Mouse (Mus musculus) midbrain, embryonic 14.5 days (tissue): Measurements from ENCODE around the gene Fhad1. TPM values are rescaled to one million over a fixed set of nuclear protein-coding genes. Genes with fewer than 3 reads are reported as not detected.

Experiments
- ATAC-seq: fragments of 200-750 bp; cut with Nextera tagmentation; 2 replicates; pipeline ENCODE4 v1.8.0; 2017; ENCODE audit warnings: moderate number of reproducible peaks, moderate library complexity; ENCODE audit not compliant: low FRiP score, low TSS enrichment
- DNase-seq: peaks from one replicate; pipeline ENCODE4 v3.0.0-alpha.2; 2015
- H3K27ac ChIP-seq: fragments of 300-500 bp; sonication (generic); replicated peaks from 2 replicates; pipeline ENCODE4 v1.5.1; 2014; ENCODE audit warnings: mild to moderate bottlenecking, low read depth, low read length, moderate library complexity
- H3K27me3 ChIP-seq: fragments of 300-500 bp; sonication (generic); 2 replicates; pipeline ENCODE4 v1.6.1; 2014; ENCODE audit warnings: low read length, control low read depth, mixed read lengths; ENCODE audit not compliant: control insufficient read depth, insufficient read depth
- H3K36me3 ChIP-seq: fragments of 300-500 bp; sonication (generic); 2 replicates; pipeline ENCODE4 v1.6.1; 2014; ENCODE audit warnings: low read length, control low read depth; ENCODE audit not compliant: control insufficient read depth, insufficient read depth
- H3K4me1 ChIP-seq: fragments of 300-500 bp; sonication (generic); 2 replicates; pipeline ENCODE4 v1.6.1; 2014; ENCODE audit warnings: mild to moderate bottlenecking, antibody characterized with exemption, low read length, control low read depth; ENCODE audit not compliant: control insufficient read depth, insufficient read depth
- H3K4me2 ChIP-seq: fragments of 300-500 bp; sonication (generic); 2 replicates; pipeline ENCODE4 v1.6.1; 2014; ENCODE audit warnings: mild to moderate bottlenecking, low read length, moderate library complexity
- H3K4me3 ChIP-seq: fragments of 300-500 bp; sonication (generic); replicated peaks from 2 replicates; pipeline ENCODE4 v1.5.1; 2014; ENCODE audit warnings: low read depth, low read length
- H3K9ac ChIP-seq: fragments of 300-500 bp; sonication (generic); replicated peaks from 2 replicates; pipeline ENCODE4 v1.6.1; 2014; ENCODE audit warnings: mild to moderate bottlenecking, low read length, moderate library complexity
- H3K9me3 ChIP-seq: fragments of 300-500 bp; sonication (generic); 2 replicates; pipeline ENCODE4 v1.6.1; 2016; ENCODE audit warnings: low read length, control low read depth, mixed read lengths; ENCODE audit not compliant: control insufficient read depth
- WGBS: fragments of 180-500 bp; shearing (Covaris S2); extraction: QIAGEN DNeasy Blood & Tissue Kit; methylation state at CpG from one replicate; pipeline ENCODE4 v1.1.7; 2014; 5-methylcytosine and 5-hydroxymethylcytosine counted together
- polyA plus RNA-seq: library from polyadenylated mRNA; unstranded; fragments of >200 nt; fragmentation: Nextera tagmentation; extraction: Ambion mirVana; gene quantifications from 2 replicates; pipeline ENCODE4 v1.2.1, GENCODE M21; 2014

Gene Fhad1
- polyA plus RNA-seq, 1 experiment from 2014 or later: 2.4 TPM

GRCm38 (mm10) chr4:141881289-141881914 lies 133.5 kb downstream of the Fhad1 start:
- H3K4me1 ChIP-seq: no peaks in the 10 kb centered on the region
- H3K4me3 ChIP-seq: no peak overlapping the region
- ATAC-seq (no peak), DNase-seq (no peak)
- no peaks in the 10 kb centered on the region for H3K27me3 ChIP-seq
- no peak overlapping the region for H3K9ac ChIP-seq
- WGBS: 66% methylated on average over 10 of the region's 10 CpGs
- H3K4me2 ChIP-seq: no peak overlapping the region
- no peaks in the 10 kb centered on the region for H3K36me3 ChIP-seq
- no peaks in the 10 kb centered on the region for H3K9me3 ChIP-seq
- H3K27ac ChIP-seq: no peak overlapping the region

- Histone ChIP-seq H3K27me3 (no peaks in the 10 kb centered on the region), H3K4me1 (peaks cover 7% of the 10 kb centered on the region), H3K4me3 (no peak overlapping the region), H3K27ac (no peak overlapping the region), H3K9me3 (no peaks in the 10 kb centered on the region), H3K36me3 (no peaks in the 10 kb centered on the region), H3K4me2 (no peak overlapping the region), H3K9ac (no peak overlapping the region)
- DNase-seq (no peak), ATAC-seq (no peak)
- 70% methylated on average over 9 of the region's 9 CpGs for WGBS
Measured at GRCm38 (mm10) chr4:141879875-141880274, 135.0 kb downstream of the Fhad1 start.

GRCm38 (mm10) chr4:141879074-141879473 lies 135.8 kb downstream of the Fhad1 start:
- Histone ChIP-seq H3K27me3 (no peaks in the 10 kb centered on the region), H3K9me3 (no peaks in the 10 kb centered on the region), H3K4me1 (peaks cover 8% of the 10 kb centered on the region), H3K9ac (no peak overlapping the region), H3K4me2 (no peak overlapping the region), H3K27ac (no peak overlapping the region), H3K4me3 (no peak overlapping the region), H3K36me3 (no peaks in the 10 kb centered on the region)
- DNase-seq: no peak
- ATAC-seq: no peak
- 83% methylated on average over 4 of the region's 4 CpGs for WGBS

- Histone ChIP-seq H3K4me3 (no peak overlapping the region), H3K4me2 (no peak overlapping the region), H3K27ac (no peak overlapping the region), H3K36me3 (no peaks in the 10 kb centered on the region), H3K4me1 (peaks cover 13% of the 10 kb centered on the region), H3K9me3 (no peaks in the 10 kb centered on the region), H3K27me3 (no peaks in the 10 kb centered on the region), H3K9ac (no peak overlapping the region)
- no peak for ATAC-seq
- WGBS: 76% methylated on average over 7 of the region's 7 CpGs
- no peak for DNase-seq
Measured at GRCm38 (mm10) chr4:141878621-141879020, 136.3 kb downstream of the Fhad1 start.

- peak overlapping the region; percentile 92 for H3K4me2 ChIP-seq
- 9% methylated on average over 8 of the region's 8 CpGs for WGBS
- peak; percentile 67 for DNase-seq
- H3K27ac ChIP-seq: peak overlapping the region; percentile 75
- H3K4me3 ChIP-seq: peak overlapping the region; percentile 72
- peak; percentile 25; the same call in 1 of the 2 replicates for ATAC-seq
- 0 out of 2 replicates have a peak, but pooled peaks cover 4% of the 10 kb centered on the region for H3K36me3 ChIP-seq
- no peaks in the 10 kb centered on the region for H3K9me3 ChIP-seq
- peak overlapping the region; percentile 83; the same call in 1 of the 2 replicates for H3K9ac ChIP-seq
- H3K4me1 ChIP-seq: peaks cover 42% of the 10 kb centered on the region
- no peaks in the 10 kb centered on the region for H3K27me3 ChIP-seq
Measured at GRCm38 (mm10) chr4:141875481-141876108, 139.3 kb downstream of the Fhad1 start.

GRCm38 (mm10) chr4:141874601-141875460 lies 140.1 kb downstream of the Fhad1 start, which contains the start of gene Efhd2:
Gene Efhd2, minus strand, starts transcription at chr4:141874920.
- Histone ChIP-seq H3K4me1 (peaks cover 46% of the 10 kb centered on the region), H3K4me2 (peak within 1 kb of the TSS; percentile 92)
- WGBS: under 1% methylated on average over 73 of the region's 73 CpGs

GRCm38 (mm10) chr4:141874111-141874600 lies 140.7 kb downstream of the Fhad1 start:
- Histone ChIP-seq H3K9ac (peak overlapping the region; percentile 83), H3K4me1 (peaks cover 52% of the 10 kb centered on the region), H3K27me3 (no peaks in the 10 kb centered on the region), H3K4me2 (peak overlapping the region; percentile 92), H3K27ac (peak overlapping the region; percentile 75), H3K4me3 (peak overlapping the region; percentile 72), H3K36me3 (0 out of 2 replicates have a peak, but pooled peaks cover 4% of the 10 kb centered on the region), H3K9me3 (no peaks in the 10 kb centered on the region)
- no peak; the same call in 1 of the 2 replicates for ATAC-seq
- 1% methylated on average over 19 of the region's 19 CpGs for WGBS
- no peak for DNase-seq

More at GRCm38 (mm10) chr4:141874601-141875460, 140.1 kb downstream of the Fhad1 start, which contains the start of gene Efhd2:
- 0 out of 2 replicates have a peak, but pooled peaks cover 4% of the 10 kb centered on the region for H3K36me3 ChIP-seq
- H3K27ac ChIP-seq: peak within 1 kb of the TSS; percentile 75
- DNase-seq (peak; percentile 94), ATAC-seq (peak; percentile 86)
- no peaks in the 10 kb centered on the region for H3K27me3 ChIP-seq
- peak within 1 kb of the TSS; percentile 72 for H3K4me3 ChIP-seq
- H3K9ac ChIP-seq: peak within 1 kb of the TSS; percentile 83
- H3K9me3 ChIP-seq: no peaks in the 10 kb centered on the region

GRCm38 (mm10) chr4:141872977-141873376 lies 141.9 kb downstream of the Fhad1 start:
- H3K36me3 ChIP-seq: 0 out of 2 replicates have a peak, but pooled peaks cover 4% of the 10 kb centered on the region
- no peaks in the 10 kb centered on the region for H3K27me3 ChIP-seq
- H3K4me1 ChIP-seq: peaks cover 52% of the 10 kb centered on the region
- H3K4me2 ChIP-seq: peak overlapping the region; percentile 92
- no peak overlapping the region for H3K27ac ChIP-seq
- DNase-seq: no peak
- H3K9ac ChIP-seq: peak overlapping the region; percentile 83
- no peaks in the 10 kb centered on the region for H3K9me3 ChIP-seq
- 84% methylated on average over 9 of the region's 9 CpGs for WGBS
- no peak for ATAC-seq
- H3K4me3 ChIP-seq: peak overlapping the region; percentile 72
